Mouse (Mus musculus): ENCODE measurements around the gene Wdr46. TPM values are rescaled to one million over a fixed set of nuclear protein-coding genes. Genes with fewer than 3 reads are reported as not detected.

Wdr46 gene
- total and polyA plus RNA-seq, 3 experiments = 39.8 to 72.4 (median 49.7) TPM

- H3K4me2 ChIP-seq (ENCODE audit: insufficient read depth, low read depth, poor library complexity, severe bottlenecking) = no peak overlapping the region
Measured at GRCm38 (mm10) chr17:33972691-33973090, 32.2 kb downstream of the Wdr46 start.

GRCm38 (mm10) chr17:33973572-33973971 is 33.1 kb downstream of the Wdr46 start:
- dilution Hi-C loops (cut with MboI; ENCODE audit: extremely low pct_ligation_motif_present, extremely low pct_unique_long_range_greater_than_20kb, low sequenced_read_pairs) = loop anchor here (5.0 kb wide), 1 partner anchor 1299 kb away; no protein-coding TSS in a partner anchor
- H3K36me3 ChIP-seq (replicated peaks in 1 of 2; ENCODE audit: control insufficient read depth in 1 of 2, insufficient read depth in 1 of 2, low read length in 1 of 2) = peaks cover 0 to 12% of the 10 kb centered on the region in 2 experiments
- in situ Hi-C loops (cut with MboI; ENCODE audit: low pct_ligation_motif_present, low pct_unique_long_range_greater_than_20kb, low sequenced_read_pairs) = loop anchor here (5.0 kb wide), 1 partner anchor 1299 kb away; no protein-coding TSS in a partner anchor
- H3K27ac ChIP-seq (ENCODE audit: insufficient read depth, low read depth) = no peak overlapping the region
- no peak for DNase-seq (ENCODE audit: extremely low read depth)
- H3K9me3 ChIP-seq (replicated peaks; ENCODE audit: low read length) = peaks cover 4% of the 10 kb centered on the region
- H3K9ac ChIP-seq (ENCODE audit: insufficient read depth, low read depth) = no peak overlapping the region
- no peaks in the 10 kb centered on the region for H3K79me2 ChIP-seq (replicated peaks; ENCODE audit: control insufficient read depth, extremely low read depth, insufficient read depth, poor library complexity, severe bottlenecking)
- H3K4me1 ChIP-seq (ENCODE audit: control insufficient read depth in 1 of 2, insufficient read depth in 2 of 2) = peaks cover 0 to 5% of the 10 kb centered on the region in 2 experiments; a peak in 2 of 4 replicates
- H3K4me3 ChIP-seq (replicated peaks in 1 of 3; ENCODE audit: low read depth in 2 of 3, low read length in 2 of 3, poor library complexity in 1 of 3) = no peak overlapping the region
- TF ChIP-seq SIN3A (IDR thresholded peaks at IDR 0.05; ENCODE audit: low read length) (no peak), MAFK (IDR thresholded peaks at IDR 0.05; ENCODE audit: insufficient replicate concordance, low read length) (peak; percentile 75; the same call in 1 of the 2 replicates), ZNF384 (IDR thresholded peaks at IDR 0.05; ENCODE audit: low read depth, low read length) (no peak)
- no peaks in the 10 kb centered on the region for H3K27me3 ChIP-seq (replicated peaks)
- no peak overlapping the region for H3K4me2 ChIP-seq (ENCODE audit: insufficient read depth, low read depth, poor library complexity, severe bottlenecking)

More at GRCm38 (mm10) chr17:33972691-33973090, 32.2 kb downstream of the Wdr46 start:
- dilution Hi-C loops (cut with MboI; ENCODE audit: extremely low pct_ligation_motif_present, extremely low pct_unique_long_range_greater_than_20kb, low sequenced_read_pairs) (loop anchor here (5.0 kb wide), 1 partner anchor 1300 kb away; no protein-coding TSS in a partner anchor), in situ Hi-C loops (cut with MboI; ENCODE audit: low pct_ligation_motif_present, low pct_unique_long_range_greater_than_20kb, low sequenced_read_pairs) (loop anchor here (5.0 kb wide), 1 partner anchor 1300 kb away; no protein-coding TSS in a partner anchor)
- peaks cover 4% of the 10 kb centered on the region for H3K9me3 ChIP-seq (replicated peaks; ENCODE audit: low read length)
- no peaks in the 10 kb centered on the region for H3K27me3 ChIP-seq (replicated peaks)
- H3K4me1 ChIP-seq (ENCODE audit: control insufficient read depth in 1 of 2, insufficient read depth in 2 of 2) = peaks cover 0 to 5% of the 10 kb centered on the region in 2 experiments; a peak in 2 of 4 replicates
- no peak for DNase-seq (ENCODE audit: extremely low read depth)
- peaks cover 0 to 12% of the 10 kb centered on the region in 2 experiments for H3K36me3 ChIP-seq (replicated peaks in 1 of 2; ENCODE audit: control insufficient read depth in 1 of 2, insufficient read depth in 1 of 2, low read length in 1 of 2)
- no peaks in the 10 kb centered on the region for H3K79me2 ChIP-seq (replicated peaks; ENCODE audit: control insufficient read depth, extremely low read depth, insufficient read depth, poor library complexity, severe bottlenecking)
- no peak for TF ChIP-seq IRF4 (IDR thresholded peaks at IDR 0.05; ENCODE audit: low read depth, low read length)
- peak; percentile 64; the same call in 1 of the 2 replicates for TF ChIP-seq MXI1 (IDR thresholded peaks at IDR 0.05; ENCODE audit: low read depth, low read length)
- TF ChIP-seq ZC3H11A (IDR thresholded peaks at IDR 0.05; ENCODE audit: low read depth, low read length) = no peak
- TF ChIP-seq SIN3A (IDR thresholded peaks at IDR 0.05; ENCODE audit: low read length) = peak; percentile 85
- no peak for TF ChIP-seq E2F4 (IDR thresholded peaks at IDR 0.05; ENCODE audit: insufficient replicate concordance, low read depth, low read length)
- TF ChIP-seq POLR2AphosphoS2 (IDR thresholded peaks at IDR 0.05; ENCODE audit: low read depth, low read length) = no peak
- no peak for TF ChIP-seq POLR2A (IDR thresholded peaks at IDR 0.05; ENCODE audit: low read depth, low read length)
- no peak overlapping the region for H3K4me3 ChIP-seq (replicated peaks in 1 of 3; ENCODE audit: low read depth in 2 of 3, low read length in 2 of 3, poor library complexity in 1 of 3)
- H3K27ac ChIP-seq (ENCODE audit: insufficient read depth, low read depth) = no peak overlapping the region
- H3K9ac ChIP-seq (ENCODE audit: insufficient read depth, low read depth) = no peak overlapping the region

GRCm38 (mm10) chr17:33977861-33978557 is 37.5 kb downstream of the Wdr46 start:
- Histone ChIP-seq H3K4me1 (ENCODE audit: control insufficient read depth in 1 of 2, insufficient read depth in 2 of 2) (peaks cover 6 to 18% of the 10 kb centered on the region in 2 experiments; a peak in 3 of 4 replicates), H3K9ac (ENCODE audit: insufficient read depth, low read depth) (peak overlapping the region; percentile 31)

More at GRCm38 (mm10) chr17:33977861-33978557, 37.5 kb downstream of the Wdr46 start:
- Histone ChIP-seq H3K27ac (ENCODE audit: insufficient read depth, low read depth) (peak overlapping the region; percentile 16; the same call in 1 of the 2 replicates), H3K27me3 (replicated peaks) (no peaks in the 10 kb centered on the region), H3K79me2 (replicated peaks; ENCODE audit: control insufficient read depth, extremely low read depth, insufficient read depth, poor library complexity, severe bottlenecking) (no peaks in the 10 kb centered on the region), H3K9me3 (replicated peaks; ENCODE audit: low read length) (no peaks in the 10 kb centered on the region), H3K4me2 (ENCODE audit: insufficient read depth, low read depth, poor library complexity, severe bottlenecking) (peak overlapping the region; percentile 32), H3K4me3 (replicated peaks in 1 of 3; ENCODE audit: low read depth in 2 of 3, low read length in 2 of 3, poor library complexity in 1 of 3) (peak overlapping the region; percentile 52 to 70 (median 69)), H3K36me3 (replicated peaks in 1 of 2; ENCODE audit: control insufficient read depth in 1 of 2, insufficient read depth in 1 of 2, low read length in 1 of 2) (peaks cover 0 to 12% of the 10 kb centered on the region in 2 experiments)
- in situ Hi-C loops (cut with MboI; ENCODE audit: low pct_ligation_motif_present, low pct_unique_long_range_greater_than_20kb, low sequenced_read_pairs) (loop anchor here (25.0 kb wide), 1 partner anchor 1484 kb away; the partner anchor contains the start of gene H2-Q10), dilution Hi-C loops (cut with MboI; ENCODE audit: extremely low pct_ligation_motif_present, extremely low pct_unique_long_range_greater_than_20kb, low sequenced_read_pairs) (no loop called here)
- no peak for DNase-seq (ENCODE audit: extremely low read depth)
- TF ChIP-seq RCOR1 (conservative IDR thresholded peaks at IDR 0.05; ENCODE audit: low read depth, low read length) (no peak), KAT2A (IDR thresholded peaks at IDR 0.05; ENCODE audit: insufficient replicate concordance, low read length) (no peak), MXI1 (IDR thresholded peaks at IDR 0.05; ENCODE audit: low read depth, low read length) (no peak), RAD21 (IDR thresholded peaks at IDR 0.05; ENCODE audit: low read depth, low read length) (no peak), JUN (IDR thresholded peaks at IDR 0.05; ENCODE audit: insufficient read depth, low read depth, low read length) (no peak), GABPA (IDR thresholded peaks at IDR 0.05; ENCODE audit: insufficient replicate concordance, low read depth, low read length) (no peak), MEF2A (IDR thresholded peaks at IDR 0.05; ENCODE audit: borderline replicate concordance, low read depth, low read length) (no peak), ZC3H11A (IDR thresholded peaks at IDR 0.05; ENCODE audit: low read depth, low read length) (no peak), NRF1 (IDR thresholded peaks at IDR 0.05; ENCODE audit: low read depth, low read length) (no peak)
